Mouse (Mus musculus) cortical plate, adult 2 months (tissue): ENCODE data around the gene Lipc. TPM values are rescaled to one million over a fixed set of nuclear protein-coding genes. Genes with fewer than 3 reads are reported as not detected.
A peak's percentile ranks its signal among the peaks of the same experiment; 100 is the strongest.

Experiments
- H3K27ac ChIP-seq: fragments of 200-500 bp; 2 replicates; pipeline ENCODE4 v1.5.1; 2012; ENCODE audit warnings: low read length, control low read depth, inconsistent platforms; ENCODE audit not compliant: insufficient read depth
- H3K4me1 ChIP-seq: fragments of 200-500 bp; 2 replicates; pipeline ENCODE4 v1.6.1; 2011; ENCODE audit warnings: low read length; ENCODE audit not compliant: control insufficient read depth, insufficient read depth
- H3K4me3 ChIP-seq: fragments of 200-500 bp; 2 replicates; pipeline ENCODE4 v1.5.1; 2011; ENCODE audit warnings: mild to moderate bottlenecking, low read length, control low read depth; ENCODE audit not compliant: insufficient read depth
- CTCF ChIP-seq: fragments of 200-500 bp; IDR thresholded peaks from 2 replicates; pipeline ENCODE4 v1.5.1; 2011; ENCODE audit warnings: mild to moderate bottlenecking, control low read depth, low read length; ENCODE audit not compliant: insufficient read depth; ENCODE audit errors: extremely low read depth
- POLR2A ChIP-seq: fragments of 200-500 bp; IDR thresholded peaks from 2 replicates; pipeline ENCODE4 v1.6.1; 2011; ENCODE audit warnings: mild to moderate bottlenecking, low read length, control low read depth; ENCODE audit not compliant: insufficient read depth; ENCODE audit errors: extremely low read depth
- polyA plus RNA-seq: library from polyadenylated mRNA; depleted of rRNA; stranded (reverse); fragments of >200 nt; gene quantifications from 2 replicates; pipeline ENCODE4 v1.2.3, GENCODE M21; 2012

The Lipc gene
- polyA plus RNA-seq, 1 experiment: 0.19 TPM

DNA sequence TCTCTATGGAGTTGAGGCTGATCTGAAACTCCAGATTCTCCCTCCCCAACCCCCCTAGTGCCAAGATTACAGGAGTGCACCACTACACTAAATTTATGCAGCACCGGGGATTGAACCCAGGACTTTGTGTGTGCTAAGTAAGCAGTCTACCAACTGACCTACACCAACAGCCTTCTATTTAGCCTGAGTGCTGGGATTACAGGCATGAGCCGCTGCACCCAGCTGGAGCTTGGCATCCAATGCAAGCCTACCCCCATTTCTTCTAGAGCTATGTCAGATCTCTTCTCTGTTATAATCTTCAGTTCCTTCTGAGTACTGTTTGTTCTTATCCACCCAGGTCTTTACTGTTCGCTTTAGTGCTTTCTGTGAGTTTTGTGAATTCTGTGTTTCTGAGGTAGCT, 117.8 kb downstream of the Lipc start:
- Histone ChIP-seq H3K4me1 (no peaks in the 10 kb centered on the region), H3K4me3 (no peak overlapping the region), H3K27ac (peak overlapping the region; percentile 62)
- TF ChIP-seq CTCF (no peak), POLR2A (no peak)

DNA sequence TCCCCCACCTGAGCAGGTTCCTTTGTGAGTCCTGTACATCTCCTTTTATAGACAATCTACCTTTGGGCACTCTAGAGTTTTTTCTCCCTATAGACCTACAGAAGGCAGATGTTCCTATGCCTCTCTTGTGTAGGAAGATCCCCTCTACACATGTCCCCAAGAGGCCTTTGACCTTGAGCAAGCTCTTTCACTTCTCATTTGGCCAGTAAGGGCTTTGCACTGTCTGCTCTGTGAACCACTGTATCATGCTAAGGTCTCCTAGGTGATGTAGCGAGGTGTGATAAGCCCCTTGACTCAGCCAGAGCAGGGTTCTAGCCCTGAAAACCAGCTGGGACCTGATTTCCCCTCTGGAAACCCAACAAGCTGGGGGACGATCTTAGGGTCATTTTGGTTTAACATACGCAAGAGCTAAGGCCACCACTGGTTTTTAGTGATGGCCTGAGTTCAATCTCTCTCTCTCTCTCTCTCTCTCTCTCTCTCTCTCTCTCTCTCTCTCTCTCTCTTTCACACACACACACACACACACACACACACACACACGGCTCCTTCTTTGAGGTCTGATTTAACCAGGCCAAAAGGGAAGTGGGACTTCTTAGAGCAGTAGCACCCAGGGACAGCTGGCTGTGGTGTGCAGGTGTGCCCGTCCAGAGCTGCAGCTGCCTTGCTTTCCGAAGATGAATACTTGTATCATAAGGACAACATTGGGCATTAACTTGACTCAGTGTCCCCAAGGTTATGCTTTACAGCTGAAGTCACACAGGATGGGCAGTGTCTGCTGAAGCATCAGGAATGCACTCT, 118.7 kb downstream of the Lipc start:
- H3K4me3 ChIP-seq: no peak overlapping the region
- TF ChIP-seq CTCF (no peak), POLR2A (no peak)
- H3K4me1 ChIP-seq: no peaks in the 10 kb centered on the region
- H3K27ac ChIP-seq: no peak overlapping the region

DNA sequence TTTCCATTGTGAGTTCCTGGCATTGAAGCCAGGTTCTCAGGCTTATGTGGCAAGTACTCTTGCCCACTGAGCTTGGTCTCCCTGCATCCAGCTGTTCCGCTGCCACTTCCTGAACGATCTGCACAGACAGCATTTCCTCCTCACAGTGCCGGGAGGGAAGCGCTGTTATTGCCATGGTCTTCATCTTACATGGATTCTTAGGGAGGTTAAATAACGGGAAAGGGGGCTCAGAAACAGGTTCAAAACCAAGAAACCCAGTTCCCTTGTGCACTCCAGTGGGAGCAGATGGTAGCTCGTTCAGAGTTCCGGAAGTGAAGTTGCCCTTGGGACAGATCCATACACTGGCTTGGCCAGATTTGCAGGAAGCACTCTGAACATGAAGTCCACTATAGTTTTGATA, 119.8 kb downstream of the Lipc start:
- TF ChIP-seq CTCF (no peak), POLR2A (no peak)
- Histone ChIP-seq H3K4me1 (no peaks in the 10 kb centered on the region), H3K4me3 (no peak overlapping the region), H3K27ac (no peak overlapping the region)

DNA sequence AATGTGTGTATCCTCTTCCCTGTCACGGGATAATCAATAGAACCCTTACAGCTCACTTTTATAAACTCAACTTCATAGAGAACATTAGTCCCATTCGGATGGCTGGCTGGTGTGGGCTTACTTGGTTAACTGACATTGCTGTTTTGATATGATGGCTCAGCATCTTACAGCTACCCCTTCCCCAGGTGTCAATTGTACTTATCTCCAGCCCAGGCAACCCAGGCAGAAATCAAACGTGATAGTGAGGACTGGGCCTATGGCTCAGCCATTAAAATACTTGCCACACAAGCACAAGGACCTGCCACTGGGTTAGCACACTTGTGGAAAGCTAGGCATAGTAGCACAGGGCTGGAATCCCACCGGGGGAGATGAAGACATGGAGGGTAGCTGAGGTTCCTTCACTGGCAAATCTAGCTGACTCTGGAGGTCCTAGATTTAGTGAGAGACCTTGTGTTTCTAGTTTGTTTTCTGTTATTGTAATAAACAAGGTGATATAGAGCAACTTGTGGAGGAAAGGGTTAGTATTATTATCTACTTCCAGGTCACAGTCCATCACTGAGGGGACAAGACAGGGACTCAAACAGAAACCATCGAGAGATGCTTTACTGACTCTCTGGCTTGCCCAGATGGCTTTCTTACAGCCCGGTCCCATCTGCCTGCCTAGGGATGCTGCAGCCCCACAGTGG, 121.0 kb downstream of the Lipc start:
- TF ChIP-seq CTCF (no peak), POLR2A (no peak)
- Histone ChIP-seq H3K4me1 (no peaks in the 10 kb centered on the region), H3K4me3 (no peak overlapping the region), H3K27ac (no peak overlapping the region)

DNA sequence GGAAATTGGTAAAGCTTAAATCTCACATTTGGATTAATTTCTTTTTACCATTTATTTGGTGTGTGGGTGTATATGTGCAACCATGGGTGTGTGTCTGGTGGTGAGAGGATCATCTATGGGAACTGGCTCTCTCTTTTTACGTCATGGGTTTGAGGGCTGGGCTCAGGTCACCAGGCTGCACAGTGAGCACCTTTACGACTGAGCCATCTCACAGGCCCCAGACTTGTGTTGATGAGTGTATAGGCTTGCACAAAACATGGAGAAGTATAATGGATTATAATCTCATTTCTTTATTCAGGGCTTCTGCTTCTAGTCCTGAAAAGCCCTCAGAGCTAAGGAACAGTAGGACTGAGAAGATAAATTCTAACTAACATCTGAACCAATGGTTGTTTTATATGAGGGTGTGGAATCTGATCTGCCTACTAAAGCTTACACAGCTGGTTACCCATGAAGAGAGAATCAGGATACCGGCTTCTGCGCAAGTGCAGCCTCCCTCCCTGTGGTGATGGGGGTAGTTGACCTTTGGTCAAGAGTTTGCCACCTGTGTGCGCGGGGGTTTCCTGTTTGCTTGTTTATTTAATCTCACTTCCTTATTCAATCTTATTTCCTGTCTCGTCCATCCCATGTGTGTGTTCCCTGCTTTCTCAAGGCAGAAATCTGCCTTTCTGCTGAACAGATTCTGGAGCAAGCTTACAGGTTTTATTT, 122.1 kb downstream of the Lipc start:
- no peak for TF ChIP-seq POLR2A
- no peak for TF ChIP-seq CTCF
- no peak overlapping the region for H3K27ac ChIP-seq
- no peak overlapping the region for H3K4me3 ChIP-seq

DNA sequence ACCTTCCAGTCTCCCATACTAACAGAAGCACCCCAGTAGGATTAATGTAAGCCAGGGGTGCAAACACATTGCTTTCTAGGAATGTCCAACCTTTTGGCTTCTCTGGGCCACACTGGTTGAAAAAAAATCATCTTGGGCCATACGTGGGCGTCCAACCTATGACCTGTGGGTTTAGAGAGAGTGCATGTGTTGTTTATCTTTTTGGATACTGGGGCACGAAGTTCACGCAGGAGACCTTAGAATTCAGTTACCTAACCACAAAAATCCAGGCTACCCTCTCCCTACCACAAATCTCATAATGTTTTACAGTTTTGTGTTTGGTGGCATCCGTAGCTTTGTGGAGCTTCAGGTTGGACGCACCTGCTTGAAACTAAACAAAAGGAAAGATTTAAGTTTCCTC, 124.1 kb downstream of the Lipc start:
- TF ChIP-seq CTCF: no peak
- no peak for TF ChIP-seq POLR2A
- H3K27ac ChIP-seq: no peak overlapping the region
- H3K4me1 ChIP-seq: no peaks in the 10 kb centered on the region
- no peak overlapping the region for H3K4me3 ChIP-seq

More for the DNA sequence above, 122.1 kb downstream of the Lipc start:
- no peaks in the 10 kb centered on the region for H3K4me1 ChIP-seq

DNA sequence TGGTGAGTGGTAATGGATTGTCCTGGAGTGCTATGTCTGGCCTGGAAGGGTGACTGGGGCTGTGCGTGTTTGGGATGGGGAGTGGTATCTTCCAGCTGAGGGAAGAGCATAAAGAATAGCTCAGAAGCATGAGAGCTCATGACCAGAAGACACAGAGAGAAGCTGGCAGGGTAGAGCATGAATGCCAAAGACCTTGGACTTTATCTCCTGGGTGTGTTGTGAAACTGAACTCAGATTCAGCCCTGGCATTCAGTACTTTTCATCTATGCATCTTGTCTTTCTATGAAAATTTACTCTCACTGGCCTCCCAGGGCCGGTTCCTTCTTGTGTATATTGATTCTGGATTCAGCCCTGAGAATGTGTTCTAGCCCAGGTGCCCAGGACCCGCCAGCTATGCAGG, 127.9 kb downstream of the Lipc start:
- TF ChIP-seq CTCF: no peak
- TF ChIP-seq POLR2A: no peak
- Histone ChIP-seq H3K4me1 (no peaks in the 10 kb centered on the region), H3K4me3 (no peak overlapping the region), H3K27ac (no peak overlapping the region)

DNA sequence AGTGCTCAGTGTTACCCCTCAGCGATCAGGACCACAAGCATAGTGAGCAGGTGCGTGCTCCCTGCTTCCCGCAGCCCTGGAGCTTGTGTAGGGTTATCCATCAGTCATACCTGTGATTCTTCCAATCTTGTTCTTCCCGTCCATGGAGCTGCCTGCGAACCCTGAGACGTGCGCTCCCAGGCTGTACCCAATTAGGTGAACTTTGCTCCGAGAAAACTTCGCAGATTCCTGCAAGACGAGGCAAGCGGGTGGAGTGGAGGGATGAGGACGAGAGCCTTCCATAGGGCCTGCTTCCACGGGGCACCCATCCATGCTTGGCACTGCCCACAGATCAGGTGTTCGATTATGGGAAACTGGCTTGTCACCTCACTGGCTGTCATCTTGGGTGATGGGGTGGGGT, 133.3 kb downstream of the Lipc start:
- TF ChIP-seq CTCF (no peak), POLR2A (no peak)
- Histone ChIP-seq H3K4me3 (no peak overlapping the region), H3K4me1 (peaks cover 5% of the 10 kb centered on the region; the same call in 1 of the 2 replicates), H3K27ac (no peak overlapping the region)

DNA sequence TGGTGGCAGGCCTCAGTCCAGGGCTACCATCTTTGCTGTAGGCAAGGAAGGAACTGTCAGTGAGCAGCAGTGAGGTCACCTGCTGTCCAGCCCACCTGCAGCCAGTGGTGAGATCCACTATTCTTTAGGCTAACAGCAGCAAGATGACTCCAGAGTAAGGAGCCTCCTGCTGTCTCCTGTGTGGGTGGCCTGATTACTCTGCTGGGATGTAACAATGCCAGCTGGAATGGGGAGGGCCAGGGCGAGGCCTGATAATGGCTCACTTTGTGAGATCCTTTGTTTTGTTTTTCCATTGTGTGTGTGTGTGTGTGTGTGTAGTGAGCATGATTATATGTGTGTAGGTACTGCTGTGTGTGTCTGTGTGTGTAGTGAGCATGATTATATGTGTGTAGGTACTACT, 134.6 kb downstream of the Lipc start:
- H3K4me3 ChIP-seq: no peak overlapping the region
- TF ChIP-seq POLR2A (no peak), CTCF (no peak)
- H3K27ac ChIP-seq: no peak overlapping the region
- peaks cover 5% of the 10 kb centered on the region; the same call in 1 of the 2 replicates for H3K4me1 ChIP-seq

DNA sequence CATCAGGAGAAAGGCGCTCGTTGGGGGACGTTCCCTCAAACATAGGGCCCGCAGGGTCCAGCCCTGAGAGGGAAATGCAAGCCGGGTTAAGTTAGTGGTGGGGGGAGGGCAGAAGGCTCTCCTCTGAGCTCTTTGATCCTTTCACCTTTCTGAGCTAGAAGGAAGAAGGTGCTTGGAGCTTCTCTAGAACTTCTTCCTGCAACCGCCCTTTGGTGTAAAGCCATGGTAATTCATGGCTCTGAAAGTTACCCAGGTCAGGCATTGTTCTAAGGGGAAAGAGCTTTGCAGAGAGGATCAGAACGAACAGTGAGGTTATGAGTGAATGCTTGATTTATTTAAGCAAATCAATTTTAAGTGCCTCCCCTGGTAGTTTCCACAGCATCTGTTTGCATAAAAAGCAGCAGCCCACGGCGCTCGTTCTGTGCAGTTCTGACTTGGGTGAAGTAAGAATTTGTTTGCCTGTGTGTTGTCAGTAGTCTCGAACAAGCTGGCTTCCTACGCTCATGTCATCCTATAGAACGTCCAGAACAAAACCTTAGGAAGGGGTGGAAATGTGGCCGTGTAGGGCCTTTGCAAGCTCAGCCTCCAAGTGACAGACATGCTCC, 135.2 kb downstream of the Lipc start:
- H3K27ac ChIP-seq: no peak overlapping the region

More for the DNA sequence above, 135.2 kb downstream of the Lipc start:
- TF ChIP-seq POLR2A: no peak
- TF ChIP-seq CTCF: no peak
- peaks cover 5% of the 10 kb centered on the region; the same call in 1 of the 2 replicates for H3K4me1 ChIP-seq
- H3K4me3 ChIP-seq: no peak overlapping the region
